Mouse (Mus musculus) cerebellum, postnatal 25 days (tissue): ENCODE measurements around the gene Arl6ip4.

Experiments used
- DNase-seq, 2 experiments: peaks; one replicate each; pipeline ENCODE4 v3.0.0; 2021; ENCODE audit warnings: mixed read lengths in 2 of 2

Arl6ip4 gene

GRCm38 (mm10) chr5:124115990-124116845, at the start of gene Arl6ip4:
TSS of gene Arl6ip4 (plus strand) at chr5:124116089.
- peak; percentile 81 to 86 for DNase-seq

GRCm38 (mm10) chr5:124069657-124070056, 46.2 kb upstream of the Arl6ip4 start:
- no peak for DNase-seq

GRCm38 (mm10) chr5:124073682-124074081, 42.2 kb upstream of the Arl6ip4 start:
- DNase-seq = peak in 1 of 2 experiments; percentile 13

DNA sequence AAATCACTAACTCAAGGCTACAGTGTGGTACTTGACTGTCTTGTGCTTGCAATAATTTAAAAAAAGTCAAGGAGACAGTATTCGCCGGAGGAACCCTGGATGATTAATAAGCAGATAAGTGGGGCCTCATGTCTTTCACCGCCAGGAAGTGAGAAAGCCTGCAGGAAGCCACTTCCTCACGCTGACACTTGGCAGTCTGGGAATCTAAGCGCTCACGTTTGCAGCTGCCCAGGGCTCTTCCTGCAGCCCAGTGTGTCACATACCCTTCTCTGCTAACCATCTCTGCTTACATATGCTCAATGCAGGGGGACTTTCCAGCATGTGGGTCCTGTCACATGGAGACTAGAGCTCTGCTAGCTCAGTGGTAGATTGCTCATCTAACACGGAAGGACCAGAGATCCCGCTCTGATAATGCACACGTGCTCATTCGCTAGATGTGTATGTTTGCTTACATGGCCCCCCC, 41.0 kb upstream of the Arl6ip4 start:
- DNase-seq = no peak

DNA sequence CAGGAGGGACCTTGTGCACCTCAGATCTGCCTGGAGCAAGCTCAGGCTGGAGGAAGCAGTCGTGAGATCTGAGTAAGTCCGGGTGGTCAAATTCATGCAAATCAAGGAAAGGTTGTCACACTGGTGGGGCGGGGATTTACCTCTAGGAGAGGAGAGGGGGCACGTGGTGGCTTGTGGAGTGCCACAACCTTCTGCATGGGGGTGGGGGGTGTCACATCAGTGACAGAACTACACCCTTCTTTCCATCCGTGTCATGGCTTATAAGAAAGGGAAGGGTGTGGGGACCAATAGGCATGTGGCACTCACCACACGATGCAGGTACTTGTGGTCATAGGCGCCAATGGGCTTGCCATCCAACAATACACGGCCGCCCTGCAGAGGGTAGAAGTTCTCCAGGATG, 40.2 kb upstream of the Arl6ip4 start:
- no peak for DNase-seq

DNA sequence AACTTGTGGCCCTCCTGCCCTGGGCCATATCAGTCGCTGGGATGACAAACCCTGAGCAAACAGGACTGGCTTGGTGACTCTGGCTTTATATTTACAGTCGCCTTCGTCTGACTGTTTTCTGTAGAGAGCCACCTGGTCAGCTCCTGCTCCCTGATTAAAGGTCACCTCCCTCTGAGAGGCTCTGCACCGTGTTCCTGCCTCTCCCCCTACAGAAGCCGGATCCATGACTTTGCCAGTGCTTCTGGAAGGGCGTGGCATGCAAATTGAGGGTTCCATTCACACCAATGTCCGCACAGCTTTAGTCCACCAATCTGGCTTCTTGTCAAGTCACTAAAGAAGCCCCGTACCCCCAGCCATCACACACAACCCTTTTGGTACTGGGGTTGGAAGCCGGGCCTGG, 39.3 kb upstream of the Arl6ip4 start:
- peak in 1 of 2 experiments; percentile 8 for DNase-seq

- DNase-seq = no peak
Measured at GRCm38 (mm10) chr5:124077241-124077640, 38.6 kb upstream of the Arl6ip4 start.

GRCm38 (mm10) chr5:124077856-124078460, 37.9 kb upstream of the Arl6ip4 start:
- DNase-seq = peak in 1 of 2 experiments; percentile 10

DNA sequence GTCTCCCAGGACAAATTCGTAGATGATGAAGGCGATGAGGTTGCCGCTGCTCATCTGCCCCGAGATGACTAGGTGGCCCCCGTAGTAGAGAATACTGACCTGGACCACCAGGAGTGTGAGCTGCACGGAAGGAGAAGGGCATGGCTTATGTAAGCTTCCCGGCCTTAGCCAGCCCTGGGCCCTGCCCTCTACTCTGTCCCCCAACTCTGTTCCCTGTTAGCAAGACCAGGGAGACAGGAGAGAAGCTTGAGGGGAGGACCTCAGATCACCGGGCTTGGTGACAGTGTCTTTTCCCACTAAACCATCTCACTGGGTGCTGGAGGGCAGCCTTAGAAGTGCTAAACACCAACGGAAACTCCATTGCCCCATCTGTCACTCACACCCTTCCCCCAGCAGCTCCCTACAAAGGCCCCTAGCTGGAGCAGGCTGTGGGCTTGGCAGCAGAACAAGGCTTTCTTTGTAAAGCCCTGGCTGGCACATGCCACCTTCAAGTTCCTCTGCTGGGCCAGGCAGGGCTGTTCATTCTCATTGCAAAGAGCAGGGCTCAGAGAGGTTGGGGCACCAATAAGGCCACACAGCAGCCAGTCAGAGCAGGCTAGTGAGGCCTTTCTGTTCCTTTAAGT, 37.0 kb upstream of the Arl6ip4 start:
- DNase-seq = peak; percentile 49 to 64

- no peak for DNase-seq
Measured at GRCm38 (mm10) chr5:124079880-124080279, 36.0 kb upstream of the Arl6ip4 start.

- DNase-seq = no peak
Measured at GRCm38 (mm10) chr5:124082447-124082846, 33.4 kb upstream of the Arl6ip4 start.

DNA sequence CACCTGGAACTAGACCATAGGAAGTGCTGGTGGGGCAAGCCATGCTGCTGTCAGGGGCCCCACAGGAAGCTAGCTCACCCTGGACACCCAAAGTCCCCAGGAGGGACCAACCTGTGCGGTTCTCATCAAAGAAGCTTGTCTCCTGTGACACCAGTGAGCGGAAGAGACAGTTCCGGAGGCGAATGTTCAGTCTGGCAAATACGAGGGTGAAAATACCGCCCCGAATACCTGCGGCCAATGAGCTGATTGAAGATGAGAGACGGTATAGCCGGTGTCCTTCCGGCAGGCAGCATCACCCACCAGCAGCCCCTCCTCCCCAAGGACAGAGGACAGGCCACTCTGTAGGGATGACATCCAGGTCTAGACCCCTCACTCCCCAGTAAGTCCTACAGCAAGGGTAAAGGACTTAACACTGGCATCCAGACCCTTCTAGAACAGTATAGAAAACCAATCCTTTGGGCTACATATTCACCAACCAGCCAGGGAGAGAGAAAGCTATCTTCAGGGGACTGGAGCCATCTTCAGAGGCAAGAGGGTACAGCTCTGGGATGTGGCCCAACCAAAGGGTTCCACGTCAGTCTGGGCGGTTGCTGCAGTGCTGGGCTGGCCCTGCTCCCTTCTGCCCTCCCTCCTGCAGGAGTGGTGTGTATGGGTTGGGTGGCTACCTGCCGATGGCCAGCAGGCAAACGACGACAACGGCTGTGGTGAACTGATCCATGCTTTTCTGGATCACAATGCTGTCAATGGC, 32.8 kb upstream of the Arl6ip4 start:
- peak in 1 of 2 experiments; percentile 8 for DNase-seq

DNA sequence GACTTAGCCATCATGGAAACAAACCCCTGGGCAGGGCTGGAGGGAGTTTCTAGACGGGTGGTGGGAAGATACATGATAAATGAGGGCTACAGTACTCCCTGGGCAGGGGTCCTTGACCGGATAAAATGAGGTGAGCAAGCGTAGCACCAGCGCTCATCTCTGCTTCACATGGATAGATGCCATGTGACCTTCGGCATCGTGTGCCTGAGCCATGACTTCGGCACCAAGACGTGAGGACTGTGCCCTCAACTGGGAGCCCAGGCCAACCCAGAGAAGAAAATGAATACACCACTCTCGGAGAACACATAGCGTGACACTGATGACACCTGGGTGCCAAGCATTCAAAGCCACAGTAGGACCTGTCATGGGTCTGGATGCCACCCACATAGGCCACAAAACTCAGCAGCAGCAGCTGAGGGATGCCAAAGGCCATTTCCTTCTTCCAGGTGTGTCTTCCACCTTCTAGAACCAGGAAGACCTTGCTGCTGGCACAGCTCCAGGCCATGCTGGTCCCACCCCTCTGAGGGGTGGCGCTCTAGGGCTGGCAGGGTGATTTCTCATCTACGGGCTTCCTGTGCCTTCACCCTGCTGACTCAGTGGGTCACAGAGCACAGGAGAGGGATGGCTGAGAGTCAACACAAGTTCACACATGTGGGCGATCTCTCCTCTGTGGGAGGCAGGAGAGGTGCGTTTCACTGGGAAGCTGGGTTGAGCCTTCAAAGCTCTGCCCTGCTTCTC, 31.9 kb upstream of the Arl6ip4 start:
- peak in 1 of 2 experiments; percentile 42 for DNase-seq

- peak; percentile 87 to 92 for DNase-seq
Measured at GRCm38 (mm10) chr5:124084588-124085173, 31.2 kb upstream of the Arl6ip4 start.

DNA sequence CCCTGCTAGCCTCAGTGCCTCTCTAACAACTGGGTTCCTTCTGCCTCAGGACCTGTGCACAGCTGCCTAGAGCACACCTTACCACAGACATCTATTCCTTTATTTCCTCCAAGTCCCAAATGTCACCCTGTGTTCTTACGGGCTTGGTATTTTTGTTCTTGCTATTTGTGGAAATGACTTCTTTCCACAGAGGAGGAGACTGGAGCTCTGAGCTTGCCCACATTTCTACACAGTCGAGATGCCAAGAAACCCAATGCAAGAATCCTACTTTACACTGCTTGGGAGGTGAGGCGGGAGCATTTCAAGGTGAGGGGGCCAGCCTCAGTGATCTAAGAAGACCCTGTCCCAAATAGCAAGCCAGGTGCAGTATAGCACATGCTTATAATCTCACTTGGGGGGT, 30.4 kb upstream of the Arl6ip4 start:
- DNase-seq = no peak

DNA sequence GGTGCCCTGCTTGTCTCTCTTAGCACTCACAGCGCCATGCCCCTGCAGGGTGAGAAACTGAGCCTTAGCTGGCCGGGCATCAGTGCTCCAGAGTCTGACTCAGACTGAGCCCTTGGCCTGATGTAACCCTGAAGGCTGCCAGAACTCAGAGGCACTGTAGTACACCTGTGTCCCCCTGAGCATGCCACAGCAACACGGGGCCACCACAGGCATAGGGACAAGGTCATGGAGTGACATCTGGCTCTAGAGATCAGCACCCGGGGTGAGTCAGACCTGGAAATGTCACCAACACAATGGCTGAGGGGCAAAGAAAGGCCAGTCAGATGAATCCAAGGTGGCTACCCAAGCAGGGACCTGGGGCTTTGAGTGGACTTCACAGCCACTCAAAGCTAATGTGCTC, 29.0 kb upstream of the Arl6ip4 start:
- no peak for DNase-seq

- no peak for DNase-seq
Measured at GRCm38 (mm10) chr5:124089868-124090267, 26.0 kb upstream of the Arl6ip4 start.

- DNase-seq = peak in 1 of 2 experiments; percentile 32
Measured at GRCm38 (mm10) chr5:124091951-124092406, 23.9 kb upstream of the Arl6ip4 start.

GRCm38 (mm10) chr5:124093120-124093794, 22.6 kb upstream of the Arl6ip4 start:
- DNase-seq = peak; percentile 85 to 89

DNA sequence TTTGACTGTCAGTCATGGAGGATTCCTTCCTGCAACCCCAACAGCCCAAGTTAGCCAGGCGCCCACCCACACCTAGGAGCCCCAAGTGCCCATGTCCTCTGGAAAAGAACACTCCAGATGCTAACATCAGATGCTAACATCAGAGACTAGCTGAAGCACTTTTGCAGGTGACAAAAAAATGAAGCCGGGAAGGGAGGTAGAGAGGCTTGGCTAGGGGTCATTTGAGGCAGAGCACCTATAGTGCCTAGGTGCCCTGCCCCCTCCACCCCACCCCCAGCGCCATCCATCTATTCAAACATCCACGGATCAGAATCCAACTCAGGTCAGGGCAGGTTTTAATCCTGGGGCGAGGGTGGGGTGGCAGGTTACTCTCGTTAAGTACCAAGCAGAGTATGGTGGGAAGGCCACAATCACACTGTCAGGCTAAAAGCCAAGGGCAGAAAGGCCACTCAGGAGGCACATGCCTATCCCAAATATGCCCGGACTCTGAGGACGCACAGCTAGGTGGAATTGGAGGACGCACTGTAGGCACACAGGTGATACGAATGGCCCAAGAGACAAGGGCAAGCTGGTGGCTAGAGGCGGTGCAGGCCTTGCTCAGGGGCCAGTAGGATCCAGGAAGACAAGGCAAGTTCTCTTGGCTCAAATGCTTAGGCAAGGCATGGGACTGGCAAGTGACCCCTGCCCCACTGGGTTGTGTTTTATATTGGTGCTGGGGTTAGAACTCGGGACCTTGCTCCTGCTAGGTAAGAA, 21.9 kb upstream of the Arl6ip4 start:
- DNase-seq = peak in 1 of 2 experiments; percentile 21
